Mouse (Mus musculus): ENCODE data around the gene Supt5. TPM values are rescaled to one million over a fixed set of nuclear protein-coding genes. Genes with fewer than 3 reads are reported as not detected.

Gene Supt5
- polyA plus RNA-seq, 1 experiment from 2014 or later, result 93.4 TPM

DNA sequence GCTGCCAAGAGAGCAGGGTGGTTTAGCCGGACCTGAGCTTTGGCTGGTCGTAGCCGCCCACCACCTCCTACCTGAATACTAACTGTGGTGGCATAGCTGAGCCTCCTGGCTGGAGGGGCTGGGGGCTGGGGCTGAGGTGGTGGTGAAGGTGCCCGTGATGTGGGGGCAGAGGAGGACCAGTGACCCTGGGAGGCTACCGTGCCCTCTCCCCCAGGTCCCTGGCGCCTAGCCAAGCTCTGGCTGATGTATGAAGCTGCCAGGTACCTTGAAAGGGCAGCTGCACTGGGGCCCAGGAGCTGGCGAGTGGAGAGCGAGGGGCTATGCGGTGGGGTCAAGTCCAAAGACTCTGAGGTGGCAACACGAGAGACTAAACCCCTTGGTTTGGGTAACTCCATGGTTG is 21.3 kb upstream of the Supt5 start:
- H3K36me3 ChIP-seq, result peaks cover 70% of the 10 kb centered on the region
- H3K4me1 ChIP-seq, result peaks cover 35% of the 10 kb centered on the region
- no peaks in the 10 kb centered on the region for H3K27me3 ChIP-seq
- no peaks in the 10 kb centered on the region for H3K9me3 ChIP-seq
- no peak overlapping the region for H3K27ac ChIP-seq
- H3K4me2 ChIP-seq, result no peak overlapping the region
- no peak overlapping the region for H3K4me3 ChIP-seq
- no peak overlapping the region for H3K9ac ChIP-seq
- WGBS, result 90% methylated on average over 10 of the region's 10 CpGs
- no peak for ATAC-seq (ENCODE audit: insufficient number of reproducible peaks, insufficient read depth, low FRiP score, low TSS enrichment, low read depth)

DNA sequence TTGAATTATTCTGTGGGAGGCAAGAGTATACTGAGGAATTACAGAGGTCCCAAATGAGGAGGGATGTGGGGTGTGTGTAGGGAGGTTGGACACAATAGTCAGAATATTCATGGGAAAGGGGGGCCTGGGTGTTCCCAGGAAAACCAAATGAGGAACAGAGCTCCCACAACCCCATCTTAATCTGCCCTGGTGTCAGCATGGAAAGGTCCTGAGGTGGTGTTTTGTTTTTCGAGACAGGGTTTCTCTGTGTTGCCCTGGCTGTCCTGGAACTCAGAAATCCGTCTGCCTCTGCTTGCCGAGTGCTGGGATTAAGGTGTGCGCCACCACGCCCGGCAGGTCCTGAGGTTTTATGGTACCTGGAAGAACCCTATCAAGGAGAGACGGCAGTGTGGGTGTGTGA is 19.9 kb upstream of the Supt5 start:
- Histone ChIP-seq H3K4me1 (peaks cover 35% of the 10 kb centered on the region), H3K4me2 (peak overlapping the region; percentile 5; the same call in 1 of the 2 replicates), H3K9me3 (no peaks in the 10 kb centered on the region), H3K27me3 (no peaks in the 10 kb centered on the region), H3K36me3 (peaks cover 70% of the 10 kb centered on the region), H3K9ac (0 out of 2 replicates have a peak overlapping the region, but pooled peaks have one; percentile 21), H3K27ac (peak overlapping the region; percentile 85), H3K4me3 (no peak overlapping the region)
- WGBS, result 50% methylated on average over 7 of the region's 7 CpGs
- ATAC-seq (ENCODE audit: insufficient number of reproducible peaks, insufficient read depth, low FRiP score, low TSS enrichment, low read depth), result no peak

DNA sequence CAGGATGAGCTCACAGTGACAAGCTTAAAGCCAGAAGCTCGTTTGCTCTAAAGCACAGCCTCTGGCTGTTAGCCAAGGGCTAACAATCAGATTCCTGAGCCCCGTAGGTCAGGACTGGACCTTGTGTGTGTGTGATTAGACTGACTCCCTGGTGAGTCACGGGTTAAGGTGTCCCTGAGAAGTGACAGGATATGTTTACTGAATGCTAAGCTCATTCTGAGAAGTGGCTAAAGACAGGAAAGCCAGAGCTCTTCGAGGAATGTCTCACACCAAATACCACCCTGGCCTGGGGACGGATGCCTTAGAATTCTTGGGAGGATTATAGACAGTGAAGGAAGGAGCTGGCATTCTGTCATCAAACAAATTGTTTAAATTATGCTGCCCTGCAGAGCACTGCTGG is 19.4 kb upstream of the Supt5 start:
- H3K27me3 ChIP-seq, result no peaks in the 10 kb centered on the region
- H3K36me3 ChIP-seq, result peaks cover 70% of the 10 kb centered on the region
- H3K9me3 ChIP-seq, result no peaks in the 10 kb centered on the region
- H3K9ac ChIP-seq, result peak overlapping the region; percentile 17; the same call in 1 of the 2 replicates
- H3K4me3 ChIP-seq, result no peak overlapping the region
- peak overlapping the region; percentile 85 for H3K27ac ChIP-seq
- peaks cover 35% of the 10 kb centered on the region for H3K4me1 ChIP-seq
- H3K4me2 ChIP-seq, result peak overlapping the region; percentile 5; the same call in 1 of the 2 replicates
- ATAC-seq (ENCODE audit: insufficient number of reproducible peaks, insufficient read depth, low FRiP score, low TSS enrichment, low read depth), result no peak
- WGBS, result 9% methylated on average over 5 of the region's 5 CpGs

DNA sequence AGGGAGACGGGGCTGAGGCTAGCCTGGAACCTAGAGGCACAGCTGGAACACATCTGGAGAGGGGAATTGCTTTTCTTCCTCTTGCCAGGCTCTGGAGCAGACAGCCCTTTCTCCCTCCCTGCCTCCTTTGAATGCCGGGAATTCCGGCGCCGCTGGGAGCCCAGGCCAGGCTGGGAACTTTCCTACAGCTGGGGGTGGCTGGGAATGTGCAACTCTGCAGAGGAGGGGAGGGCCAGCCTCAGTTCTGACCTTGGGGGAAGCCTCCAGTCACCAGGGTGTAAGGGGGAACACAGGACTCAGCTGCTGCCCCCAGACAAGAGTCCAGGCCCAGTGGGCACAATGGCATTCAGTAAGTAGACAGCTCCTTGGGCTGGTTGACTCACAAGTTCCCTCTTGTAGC is 18.4 kb upstream of the Supt5 start:
- Histone ChIP-seq H3K36me3 (peaks cover 65% of the 10 kb centered on the region), H3K4me2 (peak overlapping the region; percentile 14; the same call in 1 of the 2 replicates), H3K9me3 (no peaks in the 10 kb centered on the region), H3K4me1 (peaks cover 38% of the 10 kb centered on the region), H3K4me3 (no peak overlapping the region), H3K27ac (peak overlapping the region; percentile 85), H3K27me3 (no peaks in the 10 kb centered on the region), H3K9ac (peak overlapping the region; percentile 51)
- ATAC-seq (ENCODE audit: insufficient number of reproducible peaks, insufficient read depth, low FRiP score, low TSS enrichment, low read depth), result 0 out of 2 replicates have a peak, but pooled peaks have one; percentile 29
- 0% methylated on average over 5 of the region's 5 CpGs for WGBS

DNA sequence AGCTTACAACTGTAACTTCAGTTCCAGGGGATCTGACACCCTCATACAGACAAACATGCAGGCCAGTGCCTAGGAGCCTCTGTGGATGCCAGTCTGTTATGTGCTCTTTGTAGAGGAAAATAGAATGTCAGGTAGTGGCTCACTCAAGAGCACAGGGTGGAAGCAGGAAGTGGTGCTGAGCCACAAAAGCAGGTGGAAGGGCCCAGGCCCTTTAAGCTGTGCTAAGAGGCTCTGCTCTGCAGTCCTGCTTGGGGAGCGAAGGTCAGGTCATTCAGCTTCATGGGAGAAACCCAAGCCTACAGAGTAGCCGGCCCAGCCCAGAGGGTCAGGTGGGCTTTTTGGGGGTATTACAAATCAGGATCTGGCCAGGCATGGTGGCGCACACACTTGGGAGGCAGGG is 16.7 kb upstream of the Supt5 start:
- Histone ChIP-seq H3K4me3 (no peak overlapping the region), H3K9ac (no peak overlapping the region), H3K36me3 (peaks cover 53% of the 10 kb centered on the region), H3K27ac (no peak overlapping the region), H3K9me3 (no peaks in the 10 kb centered on the region), H3K4me1 (peaks cover 45% of the 10 kb centered on the region), H3K4me2 (no peak overlapping the region), H3K27me3 (no peaks in the 10 kb centered on the region)
- no peak for ATAC-seq (ENCODE audit: insufficient number of reproducible peaks, insufficient read depth, low FRiP score, low TSS enrichment, low read depth)
- WGBS, result 84% methylated on average over 3 of the region's 3 CpGs

DNA sequence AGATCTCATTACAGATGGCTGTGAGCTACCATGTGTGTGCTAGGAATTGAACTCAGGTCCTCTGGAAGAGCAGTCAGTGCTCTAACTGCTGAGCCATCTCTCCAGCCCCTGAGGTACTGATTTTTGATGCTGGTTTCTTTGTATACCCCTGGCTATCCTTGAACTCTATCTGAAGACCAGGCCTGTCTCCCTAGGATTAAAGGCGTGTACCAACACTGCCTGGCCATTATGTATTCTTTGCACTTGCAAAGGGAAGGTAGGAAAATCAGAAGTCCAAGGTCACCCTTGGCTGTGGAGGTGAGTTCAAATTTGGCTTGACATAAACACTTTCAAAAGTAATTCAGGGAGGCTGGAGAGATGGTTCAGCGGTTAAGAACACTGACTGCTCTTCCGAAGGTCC is 16.1 kb upstream of the Supt5 start:
- Histone ChIP-seq H3K27ac (no peak overlapping the region), H3K4me2 (no peak overlapping the region), H3K9ac (no peak overlapping the region), H3K9me3 (no peaks in the 10 kb centered on the region), H3K4me1 (peaks cover 46% of the 10 kb centered on the region), H3K4me3 (no peak overlapping the region), H3K27me3 (no peaks in the 10 kb centered on the region), H3K36me3 (peaks cover 47% of the 10 kb centered on the region)
- ATAC-seq (ENCODE audit: insufficient number of reproducible peaks, insufficient read depth, low FRiP score, low TSS enrichment, low read depth), result no peak
- WGBS, result 95% methylated on average over 3 of the region's 3 CpGs

DNA sequence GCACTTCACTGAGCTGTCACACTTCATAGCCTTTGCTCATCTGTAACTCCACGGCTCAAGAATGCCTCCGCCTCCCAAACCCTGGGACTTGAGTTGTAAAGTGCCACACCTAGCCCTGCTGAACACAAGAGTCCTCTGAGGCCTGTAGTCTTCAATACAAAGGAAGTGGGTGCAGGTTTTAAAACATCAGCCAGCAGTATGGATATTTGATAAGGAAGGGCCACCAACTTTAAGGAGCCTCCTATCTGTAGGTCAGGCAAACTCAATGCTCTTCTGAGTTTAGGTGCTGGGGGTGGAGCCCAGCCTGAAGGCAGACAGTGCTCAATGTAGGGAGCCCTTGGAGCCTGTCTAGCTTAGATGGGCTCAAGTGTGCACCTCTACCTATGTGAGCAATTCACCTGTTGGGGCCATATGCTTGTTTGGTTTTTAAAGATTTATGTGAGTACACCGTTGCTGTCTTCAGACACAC is 15.6 kb upstream of the Supt5 start:
- H3K27ac ChIP-seq, result no peak overlapping the region
- peaks cover 42% of the 10 kb centered on the region for H3K36me3 ChIP-seq
- H3K9ac ChIP-seq, result no peak overlapping the region
- no peak for ATAC-seq (ENCODE audit: insufficient number of reproducible peaks, insufficient read depth, low FRiP score, low TSS enrichment, low read depth)
- no peak overlapping the region for H3K4me2 ChIP-seq
- WGBS, result 93% methylated on average over 3 of the region's 3 CpGs
- H3K4me1 ChIP-seq, result peaks cover 46% of the 10 kb centered on the region
- no peaks in the 10 kb centered on the region for H3K27me3 ChIP-seq
- H3K9me3 ChIP-seq, result no peaks in the 10 kb centered on the region
- no peak overlapping the region for H3K4me3 ChIP-seq

DNA sequence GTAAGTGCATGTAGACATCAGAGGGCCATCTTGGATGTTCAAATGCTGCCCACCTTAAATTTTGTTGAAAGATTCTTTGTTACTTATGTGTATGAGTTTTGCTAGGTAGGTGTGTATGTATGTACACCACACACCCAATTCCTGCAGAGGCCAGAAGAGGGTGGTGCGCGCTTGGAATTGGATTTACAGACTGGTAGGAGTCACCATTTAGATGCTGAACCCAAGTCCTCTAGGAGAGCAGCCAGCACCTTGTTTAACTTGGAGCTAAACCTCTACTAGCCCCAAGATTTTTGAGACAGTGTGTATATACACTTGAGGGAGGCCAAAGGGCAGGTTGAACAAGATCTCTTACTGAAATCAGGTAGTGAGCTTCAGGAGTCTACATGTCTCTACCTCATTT is 14.7 kb upstream of the Supt5 start:
- Histone ChIP-seq H3K4me3 (no peak overlapping the region), H3K4me1 (peaks cover 40% of the 10 kb centered on the region), H3K27ac (no peak overlapping the region), H3K4me2 (no peak overlapping the region), H3K27me3 (no peaks in the 10 kb centered on the region), H3K9me3 (no peaks in the 10 kb centered on the region), H3K36me3 (peaks cover 35% of the 10 kb centered on the region), H3K9ac (no peak overlapping the region)
- ATAC-seq (ENCODE audit: insufficient number of reproducible peaks, insufficient read depth, low FRiP score, low TSS enrichment, low read depth), result no peak
- 90% methylated on average over 2 of the region's 2 CpGs for WGBS

DNA sequence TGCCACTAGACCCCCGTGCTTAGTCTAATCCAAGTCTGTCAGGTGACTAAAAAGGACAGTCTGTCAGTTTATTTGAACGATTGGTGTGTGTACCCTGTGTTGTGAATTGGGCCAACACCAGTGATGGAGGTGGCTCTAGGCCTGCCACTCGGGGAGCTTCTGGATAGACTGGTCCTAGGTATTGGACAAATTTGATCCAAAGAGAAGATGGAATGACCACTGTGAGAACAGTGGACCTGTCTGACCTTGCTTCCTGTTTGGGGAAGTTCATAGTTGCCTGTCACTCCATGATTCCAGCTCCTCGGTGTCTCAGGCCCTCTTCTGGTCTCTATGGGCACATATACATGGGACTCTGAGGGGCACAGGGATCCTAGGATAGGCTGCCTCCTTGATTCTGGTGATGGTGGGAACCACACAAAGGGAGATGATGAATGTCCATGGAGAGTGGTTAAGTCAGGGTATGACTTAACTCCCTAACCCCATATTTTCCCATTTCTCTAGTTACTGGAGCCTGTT is 13.2 kb upstream of the Supt5 start:
- H3K4me2 ChIP-seq, result peak overlapping the region; percentile 65
- H3K27ac ChIP-seq, result no peak overlapping the region
- H3K27me3 ChIP-seq, result no peaks in the 10 kb centered on the region
- peaks cover 35% of the 10 kb centered on the region for H3K36me3 ChIP-seq
- peak overlapping the region; percentile 79 for H3K4me3 ChIP-seq
- ATAC-seq (ENCODE audit: insufficient number of reproducible peaks, insufficient read depth, low FRiP score, low TSS enrichment, low read depth), result no peak
- H3K4me1 ChIP-seq, result peaks cover 24% of the 10 kb centered on the region
- H3K9me3 ChIP-seq, result no peaks in the 10 kb centered on the region
- H3K9ac ChIP-seq, result peak overlapping the region; percentile 98
- WGBS, result 29% methylated on average over 4 of the region's 4 CpGs

DNA sequence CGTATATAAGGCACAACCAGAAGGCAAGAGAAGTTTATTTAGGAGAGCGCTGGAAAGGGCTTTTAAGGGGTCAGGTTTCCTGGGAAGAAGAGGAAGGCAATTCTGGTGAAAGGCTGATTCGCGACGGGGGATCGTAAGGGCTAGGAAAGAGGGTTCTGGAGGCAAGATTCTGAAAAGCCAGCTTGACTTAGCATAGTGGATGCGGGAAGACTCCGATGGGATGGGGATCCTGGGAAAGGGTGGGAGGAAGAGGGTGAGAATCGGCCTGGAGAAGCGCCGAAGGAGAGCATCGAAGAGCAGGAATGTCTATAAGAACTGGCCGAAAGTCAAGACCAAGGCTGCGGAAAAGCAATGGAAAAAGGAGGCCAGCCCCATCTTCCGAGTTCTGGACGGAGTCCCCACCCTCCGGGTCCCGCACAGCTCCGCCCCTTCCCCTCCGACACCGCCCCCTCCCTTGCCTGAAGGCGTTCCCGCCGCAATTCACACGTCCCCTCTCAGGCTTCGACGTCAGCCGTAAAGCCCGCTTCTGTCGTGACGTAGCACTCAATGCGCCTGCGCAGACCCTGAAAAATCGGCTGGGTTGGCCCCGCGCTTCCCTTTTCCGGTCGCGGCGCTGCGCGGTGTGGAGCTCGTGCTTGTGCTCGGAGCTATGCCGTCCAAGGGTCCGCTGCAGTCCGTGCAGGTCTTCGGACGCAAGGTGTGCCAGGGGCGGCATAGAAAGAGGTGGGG is 11.8 kb upstream of the Supt5 start, which contains the start of gene Rps16:
Gene Rps16 (plus strand): TSS at position 498 of the 729 bp plus-strand sequence.
- WGBS, result under 1% methylated on average over 50 of the region's 50 CpGs
- Histone ChIP-seq H3K9ac (peak within 1 kb of the TSS; percentile 98), H3K27ac (peak within 1 kb of the TSS; percentile 97)

DNA sequence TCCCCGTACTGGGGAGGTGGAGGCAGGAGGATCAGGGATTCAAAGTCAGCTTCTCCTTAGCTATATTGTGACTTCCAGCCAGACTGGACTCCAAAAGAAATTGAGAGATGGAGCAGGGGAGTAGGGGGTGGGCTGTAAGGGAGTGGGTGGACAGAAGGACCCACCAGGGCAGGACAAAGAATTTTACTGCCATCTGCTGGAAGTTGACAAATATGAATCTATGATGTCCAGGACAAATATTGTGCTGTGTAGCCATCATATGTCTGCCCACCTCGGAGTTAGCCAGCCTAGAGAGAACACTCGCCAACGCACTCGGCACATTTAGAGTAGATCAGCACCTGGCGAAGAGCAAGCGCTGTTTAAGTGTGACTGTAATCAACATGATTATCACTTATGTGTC is 10.1 kb upstream of the Supt5 start:
- H3K4me2 ChIP-seq, result no peak overlapping the region
- no peak for ATAC-seq (ENCODE audit: insufficient number of reproducible peaks, insufficient read depth, low FRiP score, low TSS enrichment, low read depth)
- no peak overlapping the region for H3K4me3 ChIP-seq
- no peaks in the 10 kb centered on the region for H3K27me3 ChIP-seq
- whole genome bisulfite sequencing, result 82% methylated on average over 7 of the region's 7 CpGs
- no peaks in the 10 kb centered on the region for H3K9me3 ChIP-seq
- H3K27ac ChIP-seq, result no peak overlapping the region
- H3K9ac ChIP-seq, result 0 out of 2 replicates have a peak overlapping the region, but pooled peaks have one; percentile 0
- H3K4me1 ChIP-seq, result peaks cover 24% of the 10 kb centered on the region
- H3K36me3 ChIP-seq, result peaks cover 17% of the 10 kb centered on the region

More for the DNA sequence above, 11.8 kb upstream of the Supt5 start, which contains the start of gene Rps16:
- peak; percentile 90 for ATAC-seq (ENCODE audit: insufficient number of reproducible peaks, insufficient read depth, low FRiP score, low TSS enrichment, low read depth)
- Histone ChIP-seq H3K4me2 (peak within 1 kb of the TSS; percentile 65), H3K27me3 (no peaks in the 10 kb centered on the region), H3K9me3 (no peaks in the 10 kb centered on the region), H3K4me3 (peak within 1 kb of the TSS; percentile 79), H3K36me3 (peaks cover 34% of the 10 kb centered on the region), H3K4me1 (peaks cover 22% of the 10 kb centered on the region)

DNA sequence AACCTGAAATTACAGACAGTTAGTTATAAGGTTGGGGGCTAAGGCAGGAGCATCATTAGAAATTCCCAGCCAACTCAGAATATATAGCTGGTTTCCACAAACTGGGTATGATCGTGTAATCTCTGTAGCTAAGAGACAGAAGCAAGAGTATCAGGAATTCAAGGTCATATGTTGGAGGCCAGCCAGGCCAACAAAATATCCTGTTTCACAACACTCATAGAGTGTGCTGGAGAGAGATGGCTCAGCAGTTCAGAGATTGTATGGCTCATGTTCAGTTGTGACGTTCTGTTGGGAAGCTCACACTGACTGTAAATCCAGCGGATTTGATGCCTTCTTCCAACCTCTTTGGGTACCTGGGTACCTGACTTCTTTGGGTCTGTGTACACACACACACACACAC is 9.2 kb upstream of the Supt5 start:
- peaks cover 8% of the 10 kb centered on the region; the same call in 1 of the 2 replicates for H3K36me3 ChIP-seq
- H3K4me1 ChIP-seq, result peaks cover 24% of the 10 kb centered on the region
- H3K27ac ChIP-seq, result no peak overlapping the region
- H3K4me2 ChIP-seq, result no peak overlapping the region
- H3K9ac ChIP-seq, result no peak overlapping the region
- H3K9me3 ChIP-seq, result no peaks in the 10 kb centered on the region
- no peaks in the 10 kb centered on the region for H3K27me3 ChIP-seq
- 74% methylated on average over 3 of the region's 3 CpGs for WGBS
- no peak overlapping the region for H3K4me3 ChIP-seq
- ATAC-seq (ENCODE audit: insufficient number of reproducible peaks, insufficient read depth, low FRiP score, low TSS enrichment, low read depth), result no peak

All from embryonic facial prominence, embryonic 13.5 days (tissue).